Mouse (Mus musculus): ENCODE data around the gene Zfp384. TPM values are rescaled to one million over a fixed set of nuclear protein-coding genes. Genes with fewer than 3 reads are reported as not detected.

Zfp384 gene
- polyA plus RNA-seq (2016; fragmentation: Nextera tagmentation; extraction: Ambion mirVana), result 12.8 and 15.2 TPM in 2 replicates

- WGBS, result 0% methylated on average over 3 of the region's 3 CpGs
- DNase-seq (ENCODE audit: low spot score), result no peak
- H3K4me3 ChIP-seq, result peak within 1 kb of the TSS; percentile 92
- H3K27ac ChIP-seq, result peak within 1 kb of the TSS; percentile 99
- peaks cover 12% of the 10 kb centered on the region; the same call in 1 of the 2 replicates for H3K27me3 ChIP-seq (ENCODE audit: low read depth, poor library complexity, severe bottlenecking)
- peaks cover 35% of the 10 kb centered on the region for H3K36me3 ChIP-seq
- H3K4me1 ChIP-seq, result peaks cover 24% of the 10 kb centered on the region
- no peaks in the 10 kb centered on the region for H3K9me3 ChIP-seq (replicated peaks)
Measured at GRCm38 (mm10) chr6:125009129-125009180, at the start of gene Zfp384. Zfp384 (plus strand) TSS chr6:125009145.

GRCm38 (mm10) chr6:124959960-124960359 is 49.0 kb upstream of the Zfp384 start:
- Histone ChIP-seq H3K9me3 (replicated peaks) (no peaks in the 10 kb centered on the region), H3K36me3 (peaks cover 79% of the 10 kb centered on the region), H3K27me3 (ENCODE audit: low read depth, poor library complexity, severe bottlenecking) (no peaks in the 10 kb centered on the region), H3K27ac (no peak overlapping the region), H3K4me1 (peaks cover 8% of the 10 kb centered on the region), H3K4me3 (no peak overlapping the region)
- 94% methylated on average over 13 of the region's 13 CpGs for WGBS
- DNase-seq (ENCODE audit: low spot score), result no peak

- DNase-seq (ENCODE audit: low spot score), result no peak
- Histone ChIP-seq H3K27ac (no peak overlapping the region), H3K9me3 (replicated peaks) (no peaks in the 10 kb centered on the region), H3K4me3 (no peak overlapping the region), H3K4me1 (peaks cover 11% of the 10 kb centered on the region), H3K27me3 (ENCODE audit: low read depth, poor library complexity, severe bottlenecking) (no peaks in the 10 kb centered on the region), H3K36me3 (peaks cover 69% of the 10 kb centered on the region)
- 96% methylated on average over 12 of the region's 12 CpGs for WGBS
Measured at GRCm38 (mm10) chr6:124961021-124961420, 47.9 kb upstream of the Zfp384 start.

- 41% methylated on average over 16 of the region's 16 CpGs for WGBS
- Histone ChIP-seq H3K9me3 (replicated peaks) (no peaks in the 10 kb centered on the region), H3K4me1 (peaks cover 16% of the 10 kb centered on the region), H3K27me3 (ENCODE audit: low read depth, poor library complexity, severe bottlenecking) (no peaks in the 10 kb centered on the region), H3K4me3 (peak overlapping the region; percentile 86), H3K36me3 (peaks cover 46% of the 10 kb centered on the region), H3K27ac (peak overlapping the region; percentile 94)
- no peak for DNase-seq (ENCODE audit: low spot score)
Measured at GRCm38 (mm10) chr6:124964638-124965037, 44.3 kb upstream of the Zfp384 start.

GRCm38 (mm10) chr6:124965088-124965719 is 43.7 kb upstream of the Zfp384 start, which contains the start of gene Cops7a:
Cops7a (minus strand) TSS chr6:124965538.
- Histone ChIP-seq H3K9me3 (replicated peaks) (no peaks in the 10 kb centered on the region), H3K4me1 (peaks cover 16% of the 10 kb centered on the region), H3K27me3 (ENCODE audit: low read depth, poor library complexity, severe bottlenecking) (no peaks in the 10 kb centered on the region), H3K27ac (peak within 1 kb of the TSS; percentile 94), H3K36me3 (peaks cover 40% of the 10 kb centered on the region), H3K4me3 (peak within 1 kb of the TSS; percentile 86)
- under 1% methylated on average over 68 of the region's 68 CpGs for WGBS
- peak; percentile 99 for DNase-seq (ENCODE audit: low spot score)

GRCm38 (mm10) chr6:124965747-124966146 is 43.2 kb upstream of the Zfp384 start:
- Histone ChIP-seq H3K4me1 (peaks cover 16% of the 10 kb centered on the region), H3K4me3 (peak overlapping the region; percentile 86), H3K27me3 (ENCODE audit: low read depth, poor library complexity, severe bottlenecking) (no peaks in the 10 kb centered on the region), H3K9me3 (replicated peaks) (no peaks in the 10 kb centered on the region), H3K36me3 (peaks cover 35% of the 10 kb centered on the region), H3K27ac (peak overlapping the region; percentile 94)
- 19% methylated on average over 15 of the region's 15 CpGs for WGBS
- no peak for DNase-seq (ENCODE audit: low spot score)

GRCm38 (mm10) chr6:124966466-124967118 is 42.4 kb upstream of the Zfp384 start:
- 96% methylated on average over 7 of the region's 7 CpGs for WGBS
- no peak for DNase-seq (ENCODE audit: low spot score)
- Histone ChIP-seq H3K9me3 (replicated peaks) (no peaks in the 10 kb centered on the region), H3K4me1 (peaks cover 16% of the 10 kb centered on the region), H3K4me3 (peak overlapping the region; percentile 86), H3K36me3 (peaks cover 26% of the 10 kb centered on the region), H3K27ac (no peak overlapping the region), H3K27me3 (ENCODE audit: low read depth, poor library complexity, severe bottlenecking) (no peaks in the 10 kb centered on the region)

GRCm38 (mm10) chr6:124967766-124968165 is 41.2 kb upstream of the Zfp384 start:
- Histone ChIP-seq H3K4me1 (peaks cover 16% of the 10 kb centered on the region), H3K4me3 (no peak overlapping the region), H3K27me3 (ENCODE audit: low read depth, poor library complexity, severe bottlenecking) (no peaks in the 10 kb centered on the region), H3K9me3 (replicated peaks) (no peaks in the 10 kb centered on the region), H3K36me3 (peaks cover 15% of the 10 kb centered on the region), H3K27ac (no peak overlapping the region)
- DNase-seq (ENCODE audit: low spot score), result peak; percentile 67
- WGBS, result 69% methylated on average over 4 of the region's 4 CpGs

GRCm38 (mm10) chr6:124992241-124992640 is 16.7 kb upstream of the Zfp384 start:
- H3K9me3 ChIP-seq (replicated peaks), result peaks cover 5% of the 10 kb centered on the region; the same call in 1 of the 2 replicates
- H3K27ac ChIP-seq, result no peak overlapping the region
- H3K36me3 ChIP-seq, result no peaks in the 10 kb centered on the region
- peaks cover 61% of the 10 kb centered on the region for H3K27me3 ChIP-seq (ENCODE audit: low read depth, poor library complexity, severe bottlenecking)
- DNase-seq (ENCODE audit: low spot score), result no peak
- peaks cover 16% of the 10 kb centered on the region for H3K4me1 ChIP-seq
- WGBS, result 86% methylated on average over 4 of the region's 4 CpGs
- no peak overlapping the region for H3K4me3 ChIP-seq

- H3K4me1 ChIP-seq, result peaks cover 28% of the 10 kb centered on the region
- no peak overlapping the region for H3K27ac ChIP-seq
- 82% methylated on average over 9 of the region's 9 CpGs for WGBS
- H3K36me3 ChIP-seq, result no peaks in the 10 kb centered on the region
- H3K27me3 ChIP-seq (ENCODE audit: low read depth, poor library complexity, severe bottlenecking), result peaks cover 72% of the 10 kb centered on the region
- peaks cover 5% of the 10 kb centered on the region; the same call in 1 of the 2 replicates for H3K9me3 ChIP-seq (replicated peaks)
- DNase-seq (ENCODE audit: low spot score), result no peak
- H3K4me3 ChIP-seq, result no peak overlapping the region
Measured at GRCm38 (mm10) chr6:124993365-124993764, 15.6 kb upstream of the Zfp384 start.

GRCm38 (mm10) chr6:124993876-124994275 is 15.1 kb upstream of the Zfp384 start:
- Histone ChIP-seq H3K4me1 (peaks cover 31% of the 10 kb centered on the region), H3K27me3 (ENCODE audit: low read depth, poor library complexity, severe bottlenecking) (peaks cover 77% of the 10 kb centered on the region), H3K36me3 (no peaks in the 10 kb centered on the region), H3K9me3 (replicated peaks) (peaks cover 5% of the 10 kb centered on the region; the same call in 1 of the 2 replicates), H3K4me3 (no peak overlapping the region), H3K27ac (no peak overlapping the region)
- 13% methylated on average over 11 of the region's 11 CpGs for WGBS
- no peak for DNase-seq (ENCODE audit: low spot score)

- WGBS, result 85% methylated on average over 7 of the region's 7 CpGs
- DNase-seq (ENCODE audit: low spot score), result no peak
- peaks cover under 1% of the 10 kb centered on the region; the same call in 1 of the 2 replicates for H3K9me3 ChIP-seq (replicated peaks)
Measured at GRCm38 (mm10) chr6:124995246-124995645, 13.7 kb upstream of the Zfp384 start.

GRCm38 (mm10) chr6:124995831-124996403 is 13.0 kb upstream of the Zfp384 start:
- WGBS, result 49% methylated on average over 8 of the region's 8 CpGs
- peak overlapping the region; percentile 70 for H3K4me3 ChIP-seq
- no peak overlapping the region for H3K27ac ChIP-seq
- no peak for DNase-seq (ENCODE audit: low spot score)
- no peaks in the 10 kb centered on the region for H3K9me3 ChIP-seq (replicated peaks)
- peaks cover 31% of the 10 kb centered on the region for H3K4me1 ChIP-seq
- H3K36me3 ChIP-seq, result no peaks in the 10 kb centered on the region
- peaks cover 98% of the 10 kb centered on the region for H3K27me3 ChIP-seq (ENCODE audit: low read depth, poor library complexity, severe bottlenecking)

More at GRCm38 (mm10) chr6:124995246-124995645, 13.7 kb upstream of the Zfp384 start:
- Histone ChIP-seq H3K36me3 (no peaks in the 10 kb centered on the region), H3K4me3 (no peak overlapping the region), H3K27me3 (ENCODE audit: low read depth, poor library complexity, severe bottlenecking) (peaks cover 91% of the 10 kb centered on the region), H3K27ac (no peak overlapping the region), H3K4me1 (peaks cover 31% of the 10 kb centered on the region)

All from limb, embryonic 10.5 days (tissue).